Mouse (Mus musculus) MEL (cell line): ENCODE measurements around the gene Traf2.

Experiments used
- CHD1 ChIP-seq: IDR thresholded peaks from 2 replicates; pipeline ENCODE4 v1.6.1; 2012; ENCODE audit warnings: low read depth, mild to moderate bottlenecking, inconsistent platforms, low read length, improper control_type of control experiment
- CTCF ChIP-seq, 3 experiments: IDR thresholded peaks in 2 of 3; conservative IDR thresholded peaks in 1 of 3; 2 replicates each; pipeline ENCODE4 v1.5.1; 2011 to 2012; ENCODE audit warnings: low read length in 3 of 3, low read depth in 2 of 3, mild to moderate bottlenecking in 2 of 3, improper control_type of control experiment in 1 of 3, inconsistent platforms in 1 of 3, mixed read lengths in 1 of 3, moderate library complexity in 1 of 3; ENCODE audit not compliant: control insufficient read depth in 1 of 3, insufficient read depth in 1 of 3, poor library complexity in 1 of 3, severe bottlenecking in 1 of 3
- E2F4 ChIP-seq: IDR thresholded peaks from 2 replicates; pipeline ENCODE4 v1.6.1; 2011; ENCODE audit warnings: low read depth, low read length, improper control_type of control experiment, borderline replicate concordance
- ELF1 ChIP-seq: IDR thresholded peaks from 2 replicates; pipeline ENCODE4 v1.6.1; 2014; ENCODE audit warnings: low read depth, mild to moderate bottlenecking, inconsistent platforms, low read length, improper control_type of control experiment, moderate library complexity
- EP300 ChIP-seq, 2 experiments: IDR thresholded peaks; 2 replicates each; pipeline ENCODE4 v1.6.1; 2011; ENCODE audit warnings: improper control_type of control experiment in 2 of 2, low read length in 2 of 2, low read depth in 1 of 2, mild to moderate bottlenecking in 1 of 2
- HCFC1 ChIP-seq: IDR thresholded peaks from 2 replicates; pipeline ENCODE4 v1.6.1; 2012; ENCODE audit warnings: low read depth, mild to moderate bottlenecking, inconsistent platforms, low read length, improper control_type of control experiment, moderate library complexity
- MEF2A ChIP-seq: IDR thresholded peaks from 2 replicates; pipeline ENCODE4 v1.6.1; 2014; ENCODE audit warnings: low read depth, mild to moderate bottlenecking, inconsistent platforms, low read length, improper control_type of control experiment; ENCODE audit not compliant: poor library complexity, insufficient replicate concordance, severe bottlenecking; ENCODE audit errors: extremely low read depth
- NELFE ChIP-seq: IDR thresholded peaks from 2 replicates; pipeline ENCODE4 v1.6.1; 2011; ENCODE audit warnings: low read depth, low read length, improper control_type of control experiment
- NRF1 ChIP-seq: IDR thresholded peaks from 2 replicates; pipeline ENCODE4 v1.6.1; 2014; ENCODE audit warnings: low read depth, mild to moderate bottlenecking, inconsistent platforms, low read length, improper control_type of control experiment, moderate library complexity; ENCODE audit not compliant: poor library complexity, insufficient read depth, severe bottlenecking
- POLR2A ChIP-seq, 2 experiments: IDR thresholded peaks; 2 replicates each; pipeline ENCODE4 v1.6.1; 2011 to 2012; ENCODE audit warnings: low read length in 2 of 2, mild to moderate bottlenecking in 2 of 2, control low read depth in 1 of 2, improper control_type of control experiment in 1 of 2, low read depth in 1 of 2, moderate library complexity in 1 of 2; ENCODE audit not compliant: control insufficient read depth in 1 of 2, insufficient read depth in 1 of 2, poor library complexity in 1 of 2
- POLR2AphosphoS2 ChIP-seq: IDR thresholded peaks from 2 replicates; pipeline ENCODE4 v1.6.1; 2011; ENCODE audit warnings: low read length, improper control_type of control experiment
- RCOR1 ChIP-seq: IDR thresholded peaks from 2 replicates; pipeline ENCODE4 v1.6.1; 2012; ENCODE audit warnings: low read depth, mild to moderate bottlenecking, inconsistent platforms, low read length, improper control_type of control experiment
- USF2 ChIP-seq, 2 experiments: IDR thresholded peaks; 2 replicates each; pipeline ENCODE4 v1.6.1; 2011 to 2012; ENCODE audit warnings: improper control_type of control experiment in 2 of 2, low read length in 2 of 2, borderline replicate concordance in 1 of 2, inconsistent platforms in 1 of 2, low read depth in 1 of 2, mild to moderate bottlenecking in 1 of 2; ENCODE audit not compliant: insufficient read depth in 1 of 2

DNA sequence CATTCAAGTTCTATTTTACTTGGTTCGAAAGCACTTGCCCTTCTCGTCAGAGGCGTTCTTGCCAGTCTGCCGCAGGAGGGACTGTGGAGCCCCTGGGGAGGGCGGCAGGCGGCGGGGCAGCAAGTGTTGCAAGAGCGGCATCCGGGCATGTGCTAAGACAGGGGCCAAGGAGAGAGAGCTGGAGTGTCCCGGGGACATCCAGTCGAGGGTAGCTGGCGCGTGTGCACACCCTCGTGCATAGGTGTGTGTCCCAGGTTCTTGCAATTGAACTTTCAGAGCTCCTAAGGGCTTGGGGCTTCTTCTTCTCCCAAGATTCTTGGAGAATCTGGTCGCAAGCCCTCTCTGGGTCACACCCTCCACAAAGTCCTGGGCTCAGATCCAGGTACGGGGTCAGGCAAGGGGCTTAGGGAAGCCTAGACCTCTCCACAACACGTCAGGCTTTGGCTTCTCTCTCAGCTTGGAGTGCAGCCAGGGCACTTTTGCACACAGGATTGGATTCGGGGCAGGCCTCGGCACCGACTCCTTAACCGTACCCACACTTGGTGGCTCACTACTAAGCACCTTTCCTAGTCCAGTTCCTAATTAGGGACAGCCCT is 28.8 kb upstream of the Traf2 start:
- TF ChIP-seq POLR2A (IDR thresholded peaks at IDR 0.05; ENCODE audit: control insufficient read depth in 1 of 2, insufficient read depth in 1 of 2, low read depth in 1 of 2, low read length in 2 of 2, poor library complexity in 1 of 2) (no peak), CTCF (IDR thresholded peaks at IDR 0.05 in 2 of 3, conservative IDR thresholded peaks at IDR 0.05 in 1 of 3; ENCODE audit: control insufficient read depth in 1 of 3, insufficient read depth in 1 of 3, low read depth in 2 of 3, low read length in 3 of 3, poor library complexity in 1 of 3, severe bottlenecking in 1 of 3) (no peak), USF2 (IDR thresholded peaks at IDR 0.05; ENCODE audit: borderline replicate concordance in 1 of 2, insufficient read depth in 1 of 2, low read depth in 1 of 2, low read length in 2 of 2) (no peak), RCOR1 (no peak), POLR2AphosphoS2 (no peak), HCFC1 (no peak), E2F4 (no peak), MEF2A (no peak), NRF1 (peak; percentile 10; the same call in 1 of the 2 replicates), NELFE (no peak), EP300 (IDR thresholded peaks at IDR 0.05; ENCODE audit: low read depth in 1 of 2, low read length in 2 of 2) (no peak), CHD1 (no peak), ELF1 (no peak)
